Mouse (Mus musculus): ENCODE data around the gene Elmo1.
A peak's percentile ranks its signal among the peaks of the same experiment; 100 is the strongest.

The Elmo1 gene

GRCm38 (mm10) chr13:20257562-20258525, 167.4 kb downstream of the Elmo1 start:
- no peak for ATAC-seq (ENCODE audit: low TSS enrichment)

DNA sequence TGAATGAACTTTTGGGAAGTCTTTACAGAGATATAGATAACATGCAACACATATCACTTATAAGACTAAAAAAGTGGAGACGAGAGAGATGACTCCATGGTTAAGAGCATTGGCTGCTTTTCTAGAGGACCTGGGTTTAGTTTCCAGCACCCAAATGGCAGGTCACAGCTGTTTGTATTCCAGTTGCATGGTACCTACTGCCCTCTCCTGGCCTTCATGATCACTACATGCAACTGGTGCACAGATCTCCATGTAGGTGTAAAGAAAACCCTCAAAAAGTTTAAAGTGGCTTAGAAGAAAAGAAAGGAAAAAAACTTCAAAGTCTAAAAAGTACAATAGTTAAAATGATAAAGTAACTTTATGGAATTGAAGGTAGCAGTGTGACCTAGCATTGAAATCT, 172.8 kb downstream of the Elmo1 start:
- no peak for ATAC-seq (ENCODE audit: low TSS enrichment)

DNA sequence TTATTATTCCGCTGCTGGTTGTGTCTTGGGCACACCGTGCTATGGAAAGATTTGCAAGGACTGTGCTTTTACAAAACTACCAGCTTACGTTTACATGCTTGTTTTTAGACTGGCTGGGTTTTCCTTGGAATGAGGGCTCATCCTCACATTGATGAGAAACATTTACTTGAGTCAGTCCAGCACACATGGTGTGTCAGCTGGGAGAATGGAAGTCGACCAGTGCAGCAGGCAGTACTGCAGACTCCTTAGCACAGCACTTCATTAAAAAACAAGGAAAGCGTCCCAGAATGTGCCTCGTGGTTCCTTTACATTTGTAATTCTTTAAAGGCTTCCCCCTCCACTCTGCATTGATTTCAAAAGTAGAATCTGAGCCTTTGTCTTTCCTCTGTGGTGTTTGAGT, 179.8 kb downstream of the Elmo1 start:
- peak; percentile 74 for ATAC-seq (ENCODE audit: low TSS enrichment)

DNA sequence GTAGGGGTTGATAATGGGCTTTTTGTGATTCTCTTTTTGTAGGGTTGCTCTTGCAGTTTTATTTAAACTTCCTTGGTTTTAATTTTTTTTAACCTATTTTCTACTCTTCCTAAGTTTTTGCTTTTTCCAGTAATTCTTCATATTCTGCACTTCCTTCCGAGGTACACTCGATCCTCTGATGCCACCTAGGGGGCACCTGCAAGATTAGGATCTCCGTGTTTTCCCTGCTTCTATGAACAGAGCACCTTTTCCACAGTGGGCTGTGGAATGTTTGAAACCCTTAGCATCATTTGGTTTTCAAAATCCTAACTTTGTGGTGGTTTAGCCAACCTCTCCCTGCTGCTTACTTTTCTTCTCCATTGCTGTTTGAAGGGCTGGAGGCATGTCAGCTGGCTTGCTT, 181.4 kb downstream of the Elmo1 start:
- peak; percentile 88 for ATAC-seq (ENCODE audit: low TSS enrichment)

DNA sequence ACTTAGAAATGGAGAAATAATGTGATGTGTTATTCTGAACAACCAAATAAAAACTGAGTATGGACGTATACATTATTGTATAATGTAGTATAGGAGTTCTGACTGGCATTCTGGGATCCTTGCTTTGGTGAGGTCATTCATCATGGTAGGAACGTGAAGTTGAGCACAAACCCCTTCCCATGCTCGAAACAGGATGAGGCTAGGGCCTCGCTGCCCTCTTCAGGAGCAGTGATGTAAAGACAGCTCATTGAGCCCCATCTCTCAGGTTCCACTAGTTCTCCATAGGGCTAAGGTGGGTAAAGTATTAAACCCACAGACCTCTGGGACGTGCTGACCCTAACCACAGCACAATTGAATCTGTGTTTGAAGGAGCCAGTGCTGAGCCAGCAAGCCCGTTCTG, 182.2 kb downstream of the Elmo1 start:
- peak; percentile 72 for ATAC-seq (ENCODE audit: low TSS enrichment)

DNA sequence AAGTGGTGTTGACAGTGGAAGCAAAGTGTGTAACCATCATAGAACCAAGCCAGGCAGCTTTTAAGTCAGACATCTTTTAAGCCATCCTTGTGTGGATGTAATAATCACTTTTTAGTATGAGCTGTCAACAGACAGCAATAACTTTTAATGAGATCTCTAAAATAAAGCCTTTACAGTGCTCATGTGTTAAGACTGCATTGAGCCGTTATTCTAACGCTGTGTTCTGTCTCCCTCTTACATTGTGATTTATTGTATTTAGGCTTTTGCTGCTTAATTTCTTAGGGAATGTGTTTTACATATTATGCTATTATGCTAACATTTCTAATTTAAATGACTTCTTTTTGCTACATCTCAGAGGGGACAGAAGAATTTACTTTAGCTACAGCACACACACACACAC, 189.5 kb downstream of the Elmo1 start:
- ATAC-seq (ENCODE audit: low TSS enrichment), result no peak

GRCm38 (mm10) chr13:20283891-20284290, 193.5 kb downstream of the Elmo1 start:
- ATAC-seq (ENCODE audit: low TSS enrichment), result no peak

GRCm38 (mm10) chr13:20286680-20287079, 196.3 kb downstream of the Elmo1 start:
- no peak for ATAC-seq (ENCODE audit: low TSS enrichment)

DNA sequence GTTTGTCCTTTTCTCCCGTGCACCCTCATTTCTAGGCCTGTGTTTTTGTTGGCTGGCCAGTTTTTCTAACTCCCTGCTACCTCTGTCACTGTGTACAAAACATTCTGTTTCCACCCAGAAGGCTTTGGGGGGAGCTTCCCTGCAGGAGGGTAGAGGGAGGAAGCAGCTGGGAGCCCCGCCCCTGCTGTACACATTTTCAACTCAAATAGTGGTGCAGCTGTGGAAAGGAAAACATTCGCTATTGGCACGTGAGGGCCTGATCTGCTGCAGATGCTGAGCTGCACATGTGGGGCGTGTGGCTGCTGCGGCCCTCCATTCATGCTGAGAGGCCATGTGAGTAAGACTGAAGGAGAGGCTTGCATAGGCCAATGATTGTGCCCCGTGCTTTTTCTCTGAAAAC, 198.0 kb downstream of the Elmo1 start:
- no peak for ATAC-seq (ENCODE audit: low TSS enrichment)

DNA sequence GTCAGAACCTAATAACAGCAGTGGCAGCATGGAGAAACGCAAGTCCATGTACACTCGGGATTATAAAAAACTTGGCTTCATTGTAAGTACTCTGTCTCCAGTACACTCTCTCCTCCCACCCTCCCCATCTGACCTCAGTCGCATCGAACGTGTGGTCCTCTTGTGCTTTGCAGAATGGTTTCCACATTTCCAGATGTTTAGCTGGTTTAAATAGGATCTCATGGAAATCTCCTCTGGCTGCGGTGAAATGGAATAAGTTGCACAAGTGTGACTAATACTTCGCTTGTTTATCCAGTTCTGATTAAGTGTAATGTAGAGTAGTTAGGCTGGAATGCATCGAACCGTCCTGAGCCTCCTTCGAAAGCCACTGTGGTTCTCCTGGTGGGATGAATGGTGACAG, 200.0 kb downstream of the Elmo1 start:
- no peak for ATAC-seq (ENCODE audit: low TSS enrichment)

- ATAC-seq (ENCODE audit: low TSS enrichment), result peak; percentile 82
Observed at GRCm38 (mm10) chr13:20292348-20292747, 202.0 kb downstream of the Elmo1 start.

DNA sequence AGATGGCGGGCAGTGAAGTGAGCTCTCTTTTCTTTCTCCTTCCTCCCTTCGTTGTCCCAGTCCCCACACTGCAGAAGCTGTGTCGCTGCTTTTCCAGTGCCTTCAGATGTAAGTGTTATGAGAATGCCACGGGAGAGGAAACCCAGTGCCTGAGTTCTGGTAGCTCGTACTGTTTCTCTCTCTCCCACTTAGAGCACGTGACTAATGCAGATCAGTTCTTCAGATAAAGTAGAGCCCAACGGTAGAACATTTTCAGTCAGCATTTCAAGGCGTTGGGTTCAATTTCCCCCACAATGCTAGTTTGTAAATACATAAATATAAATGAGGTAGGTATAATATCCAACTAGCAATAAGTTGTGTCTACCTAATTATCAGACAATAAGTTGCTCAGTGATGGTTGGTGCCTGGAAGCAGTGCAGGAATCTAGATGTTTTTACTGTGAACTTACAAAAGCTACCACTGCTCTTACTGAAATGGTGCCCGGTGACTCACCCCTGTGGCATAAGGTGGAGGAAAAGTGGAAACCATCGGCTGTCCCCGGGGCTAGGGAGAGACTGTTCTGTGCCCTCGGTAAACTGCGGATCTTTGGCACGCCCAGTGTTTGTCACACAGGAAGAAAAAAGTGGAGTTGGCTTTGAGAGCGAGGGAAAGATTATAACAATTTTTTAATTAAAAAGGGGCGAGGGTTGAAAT, 205.0 kb downstream of the Elmo1 start:
- ATAC-seq (ENCODE audit: low TSS enrichment), result no peak

GRCm38 (mm10) chr13:20297841-20298240, 207.4 kb downstream of the Elmo1 start:
- peak; percentile 56; the same call in 1 of the 2 replicates for ATAC-seq (ENCODE audit: low TSS enrichment)

GRCm38 (mm10) chr13:20299424-20299823, 209.0 kb downstream of the Elmo1 start:
- peak; percentile 87 for ATAC-seq (ENCODE audit: low TSS enrichment)

DNA sequence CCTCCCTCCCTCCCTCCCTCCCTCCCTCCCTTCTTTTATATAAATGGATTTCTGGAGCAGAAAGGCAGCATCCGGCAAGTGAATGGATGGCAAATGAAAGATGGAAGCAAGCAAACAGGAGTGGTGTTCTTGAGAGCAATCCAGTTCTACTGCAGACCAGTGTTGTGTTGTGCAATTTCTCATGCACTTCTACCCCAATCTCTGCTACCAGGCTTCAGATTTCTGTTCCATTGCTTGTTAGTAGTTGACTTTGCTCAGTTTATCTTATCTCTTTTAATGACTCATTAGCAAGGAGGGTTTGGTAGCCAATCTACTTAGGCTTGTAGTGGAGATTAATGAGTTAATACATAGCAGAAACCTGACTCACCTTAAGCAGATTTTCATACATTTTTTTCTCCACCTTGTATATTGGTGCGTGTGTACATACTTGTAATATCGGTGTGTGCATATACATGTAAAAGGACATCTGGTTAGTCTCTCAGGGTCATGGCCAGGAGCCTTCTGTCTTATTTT, 209.7 kb downstream of the Elmo1 start:
- ATAC-seq (ENCODE audit: low TSS enrichment), result no peak

DNA sequence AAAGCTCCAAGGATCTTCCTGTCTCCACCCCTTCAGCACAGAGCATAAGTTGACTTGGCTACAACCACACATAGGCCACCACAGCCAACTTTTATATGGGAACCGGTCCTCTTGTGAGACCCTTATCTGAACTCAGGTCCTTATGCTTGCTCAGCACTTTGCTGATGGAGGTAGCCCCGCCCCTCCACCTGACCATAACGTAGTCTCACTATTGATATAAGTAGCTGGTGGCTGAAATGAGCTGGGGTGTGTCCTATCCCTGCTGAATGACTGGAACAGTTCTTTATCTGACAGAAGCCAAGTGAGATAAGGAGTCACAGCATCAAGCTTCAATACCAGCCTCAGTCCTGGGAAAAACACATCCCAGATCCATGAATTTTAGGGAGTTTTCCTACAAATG, 210.2 kb downstream of the Elmo1 start:
- no peak for ATAC-seq (ENCODE audit: low TSS enrichment)

GRCm38 (mm10) chr13:20301760-20302159, 211.4 kb downstream of the Elmo1 start:
- peak; percentile 76 for ATAC-seq (ENCODE audit: low TSS enrichment)

DNA sequence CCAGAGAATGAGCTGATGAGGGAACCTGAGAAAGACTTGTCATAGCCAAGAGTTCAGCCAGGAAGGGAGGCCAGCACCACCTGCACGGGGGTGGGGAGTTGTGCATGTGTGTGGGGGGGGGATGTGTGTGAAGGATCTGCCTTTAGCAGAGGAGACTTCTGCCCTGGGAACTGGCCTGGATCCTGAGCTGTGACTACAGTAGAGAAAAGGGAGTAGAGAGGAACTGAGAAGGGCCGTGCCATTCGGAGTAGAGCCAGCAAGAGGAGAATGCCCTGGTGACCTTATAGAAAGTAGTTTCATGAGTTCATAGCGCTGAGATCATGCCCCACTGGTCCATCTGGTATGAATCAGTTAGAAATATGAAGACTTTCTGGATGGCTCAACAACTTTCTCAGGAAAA, 215.2 kb downstream of the Elmo1 start:
- ATAC-seq (ENCODE audit: low TSS enrichment), result no peak

DNA sequence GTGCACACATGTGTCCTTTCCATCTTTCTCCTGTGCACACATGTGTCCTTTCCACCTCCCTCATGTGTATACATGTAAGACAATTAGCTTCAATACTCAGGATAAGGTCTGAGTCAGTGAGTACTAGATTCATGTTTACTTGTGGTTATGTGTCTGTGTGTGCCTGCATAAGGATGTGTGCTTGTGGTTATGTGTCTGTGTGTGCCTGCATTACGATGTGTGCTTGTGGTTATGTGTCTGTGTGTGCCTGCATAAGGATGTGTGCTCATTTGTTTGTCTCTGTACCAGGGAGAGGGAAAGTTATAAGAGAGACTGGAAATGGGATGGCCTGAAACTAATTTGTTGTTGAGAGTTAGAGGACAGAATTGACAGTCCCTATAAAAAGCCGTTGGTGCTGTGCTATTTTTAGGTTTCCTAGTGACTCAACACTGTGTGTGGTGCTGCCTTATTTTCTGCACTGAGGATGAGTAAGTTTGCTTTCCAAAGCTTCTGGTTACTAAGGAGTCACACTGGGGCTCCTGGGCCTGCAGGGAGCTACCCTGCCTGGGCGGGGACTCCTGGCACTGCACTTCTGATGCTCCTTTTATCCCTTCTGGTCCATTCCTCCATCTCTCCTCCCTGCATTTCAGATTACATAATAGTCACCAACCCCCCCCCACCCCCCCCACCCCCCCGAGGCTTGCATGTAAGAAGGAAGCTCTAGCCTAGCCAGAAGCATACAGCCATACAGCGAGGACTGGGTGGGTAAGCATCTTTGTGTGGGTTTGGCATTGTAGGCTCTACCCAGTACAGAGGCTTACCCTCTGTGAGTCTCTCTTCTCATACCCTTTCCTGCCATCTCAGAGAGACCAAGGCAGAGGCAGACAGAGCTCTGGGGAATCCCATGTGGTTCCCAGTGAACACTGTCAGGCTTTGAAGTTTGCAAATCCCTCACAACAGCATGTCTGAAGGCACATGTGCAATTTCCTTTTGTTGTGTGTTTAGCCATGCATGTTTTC, 216.1 kb downstream of the Elmo1 start:
- ATAC-seq (ENCODE audit: low TSS enrichment), result peak; percentile 87

DNA sequence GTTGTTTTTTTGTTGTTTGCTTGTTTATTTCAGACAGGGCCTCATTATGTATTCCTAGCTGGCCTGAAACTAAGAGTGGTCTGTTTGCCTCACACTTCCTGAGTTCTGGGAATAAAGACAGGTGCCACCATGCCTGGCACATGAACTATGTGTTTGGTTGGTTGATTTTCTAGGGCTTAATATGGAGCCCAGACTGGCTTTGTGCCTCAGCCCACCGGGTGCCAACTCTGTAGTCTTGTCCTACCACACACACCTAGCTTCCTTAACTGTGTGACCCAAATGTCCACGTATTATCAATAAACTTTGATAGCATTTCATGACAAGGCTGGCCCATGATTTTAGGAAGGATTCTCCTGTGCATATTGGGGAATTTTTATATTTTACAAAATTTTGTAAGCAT, 217.0 kb downstream of the Elmo1 start:
- no peak for ATAC-seq (ENCODE audit: low TSS enrichment)

- peak; percentile 87 for ATAC-seq (ENCODE audit: low TSS enrichment)
Observed at GRCm38 (mm10) chr13:20311612-20312011, 221.2 kb downstream of the Elmo1 start.
